Mouse (Mus musculus): ENCODE measurements around the gene Mnat1. TPM values are rescaled to one million over a fixed set of nuclear protein-coding genes. Genes with fewer than 3 reads are reported as not detected.

Gene Mnat1
- 2.2 TPM in 2 replicates for polyA plus RNA-seq (2012)

GRCm38 (mm10) chr12:73123093-73124041 lies at the start of gene Mnat1:
Mnat1 (plus strand) TSS chr12:73123717.
- TF ChIP-seq GATA1 (IDR thresholded peaks at IDR 0.05; ENCODE audit: low read length): no peak

GRCm38 (mm10) chr12:73083773-73084172 lies 39.7 kb upstream of the Mnat1 start:
- no peak for TF ChIP-seq GATA1 (IDR thresholded peaks at IDR 0.05; ENCODE audit: low read length)

GRCm38 (mm10) chr12:73085739-73086630 lies 37.5 kb upstream of the Mnat1 start:
- no peak for TF ChIP-seq GATA1 (IDR thresholded peaks at IDR 0.05; ENCODE audit: low read length)

GRCm38 (mm10) chr12:73087086-73087485 lies 36.4 kb upstream of the Mnat1 start:
- TF ChIP-seq GATA1 (IDR thresholded peaks at IDR 0.05; ENCODE audit: low read length): no peak

GRCm38 (mm10) chr12:73088500-73088899 lies 35.0 kb upstream of the Mnat1 start:
- no peak for TF ChIP-seq GATA1 (IDR thresholded peaks at IDR 0.05; ENCODE audit: low read length)

- peak; percentile 20 for TF ChIP-seq GATA1 (IDR thresholded peaks at IDR 0.05; ENCODE audit: low read length)
These were observed 34.6 kb upstream of the Mnat1 start for GRCm38 (mm10) chr12:73088911-73089310.

GRCm38 (mm10) chr12:73090672-73091335 lies 32.7 kb upstream of the Mnat1 start:
- no peak for TF ChIP-seq GATA1 (IDR thresholded peaks at IDR 0.05; ENCODE audit: low read length)

- TF ChIP-seq GATA1 (IDR thresholded peaks at IDR 0.05; ENCODE audit: low read length): no peak
These were observed 29.3 kb upstream of the Mnat1 start for GRCm38 (mm10) chr12:73094189-73094588.

GRCm38 (mm10) chr12:73094605-73095004 lies 28.9 kb upstream of the Mnat1 start:
- no peak for TF ChIP-seq GATA1 (IDR thresholded peaks at IDR 0.05; ENCODE audit: low read length)

- TF ChIP-seq GATA1 (IDR thresholded peaks at IDR 0.05; ENCODE audit: low read length): no peak
These were observed 24.9 kb upstream of the Mnat1 start for GRCm38 (mm10) chr12:73098593-73098992.

- TF ChIP-seq GATA1 (IDR thresholded peaks at IDR 0.05; ENCODE audit: low read length): no peak
These were observed 19.8 kb upstream of the Mnat1 start for GRCm38 (mm10) chr12:73103713-73104112.

- TF ChIP-seq GATA1 (IDR thresholded peaks at IDR 0.05; ENCODE audit: low read length): no peak
These were observed 15.7 kb upstream of the Mnat1 start for GRCm38 (mm10) chr12:73107821-73108220.

- TF ChIP-seq GATA1 (IDR thresholded peaks at IDR 0.05; ENCODE audit: low read length): no peak
These were observed 12.9 kb upstream of the Mnat1 start for GRCm38 (mm10) chr12:73110431-73111111.

- TF ChIP-seq GATA1 (IDR thresholded peaks at IDR 0.05; ENCODE audit: low read length): no peak
These were observed 11.8 kb upstream of the Mnat1 start for GRCm38 (mm10) chr12:73111561-73112325.

All from G1E-ER4 (cell line).